Mouse (Mus musculus) c-Kit-positive CD71-negative TER-119-negative erythroid progenitor cells, embryonic 14.5 days (primary cell): ENCODE results near the gene Banp.

Experiments
- DNase-seq: peaks from one replicate; pipeline ENCODE4 v3.0.0-alpha.2; 2013; ENCODE audit warnings: low read depth

Banp gene

DNA sequence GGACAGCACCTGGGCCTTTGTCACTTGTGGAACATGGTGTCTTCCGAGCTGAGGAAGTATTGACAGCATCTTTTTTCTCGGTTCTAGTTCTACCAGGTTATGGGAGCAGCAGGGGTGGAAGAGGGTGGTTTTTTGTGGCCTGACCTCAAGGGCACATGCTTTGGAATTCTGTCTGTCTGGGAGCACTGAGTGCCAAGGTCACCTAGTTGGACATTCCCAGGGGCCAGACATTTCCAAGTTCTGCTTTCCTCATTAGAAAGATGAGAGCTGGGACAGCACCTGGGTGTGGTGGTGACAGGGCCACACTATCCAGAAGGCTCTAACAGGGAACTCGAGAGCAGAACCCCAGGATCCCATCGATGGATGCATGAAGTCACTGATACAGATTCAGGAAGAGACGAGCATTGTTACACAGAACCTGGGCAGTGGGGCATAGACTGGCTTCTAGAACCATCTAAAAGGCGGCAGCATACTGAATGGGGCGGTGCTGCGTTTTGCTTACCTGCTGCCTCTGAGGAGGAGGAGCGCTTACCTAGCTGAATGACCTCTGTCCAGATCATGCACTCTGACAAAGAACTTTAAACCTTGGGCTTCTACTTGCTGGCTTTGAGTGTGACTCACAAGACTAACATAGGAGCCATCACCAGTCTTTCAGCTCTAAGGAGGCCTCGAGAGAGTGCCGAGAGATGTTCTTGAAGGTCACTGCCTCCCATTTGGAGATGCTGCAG lies 31.4 kb downstream of the Banp start:
- DNase-seq, result no peak

DNA sequence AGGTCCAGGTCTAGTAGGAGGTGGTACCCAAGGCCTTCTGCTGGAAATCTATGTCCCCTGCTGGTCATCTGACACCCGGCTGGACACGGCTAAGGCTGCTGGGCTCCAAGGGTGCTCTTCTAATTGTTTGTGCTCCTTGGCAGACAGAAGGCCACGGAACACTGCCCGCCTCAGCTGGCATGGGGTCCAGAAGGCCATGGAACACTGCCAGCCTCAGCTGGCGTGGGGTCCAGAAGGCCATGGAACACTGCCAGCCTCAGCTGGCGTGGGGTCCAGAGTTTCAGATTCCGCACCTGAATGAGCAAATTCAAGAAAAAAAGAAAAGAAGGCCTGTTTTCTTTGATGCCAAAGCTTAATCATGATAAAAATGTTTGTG lies 32.0 kb downstream of the Banp start:
- no peak for DNase-seq

DNA sequence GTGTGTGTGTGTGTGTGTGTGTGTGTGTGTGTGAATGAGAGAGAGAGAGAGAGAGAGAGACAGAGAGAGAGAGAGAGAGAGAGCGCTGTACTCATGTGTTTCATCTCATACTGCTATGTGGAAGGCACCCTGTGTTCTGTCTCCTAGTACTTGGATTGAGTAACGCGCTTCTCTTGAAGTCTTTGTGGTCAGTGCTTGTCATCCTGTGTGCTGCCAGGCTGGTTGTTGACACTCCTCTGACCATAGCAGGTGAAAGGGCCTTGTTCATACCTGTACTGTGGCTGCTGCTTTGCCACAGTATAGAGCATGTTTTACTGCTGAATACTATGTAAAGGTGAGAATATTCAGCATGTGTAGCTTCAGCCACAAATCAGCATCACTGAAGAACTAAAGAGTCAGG lies 36.1 kb downstream of the Banp start:
- DNase-seq, result no peak

DNA sequence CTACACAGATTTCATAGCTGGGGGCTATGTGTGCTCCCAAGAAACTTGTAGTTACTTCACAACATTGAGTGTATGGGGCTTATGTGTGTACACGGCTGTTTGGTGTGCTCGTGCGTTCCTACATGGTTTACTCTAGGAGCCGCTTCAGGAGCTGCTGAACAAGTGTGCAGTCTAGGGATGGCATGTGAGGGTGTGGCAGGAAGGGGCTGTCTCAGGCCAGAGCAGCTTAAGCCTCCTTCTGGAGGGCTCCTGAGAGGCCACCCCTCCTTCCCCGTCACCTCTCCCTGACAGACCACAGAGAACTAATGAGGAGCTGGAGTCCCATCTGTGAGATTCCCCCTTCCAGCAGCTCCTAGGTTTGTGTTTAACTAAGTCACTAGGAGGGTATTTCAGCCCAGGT lies 38.3 kb downstream of the Banp start:
- DNase-seq, result no peak

DNA sequence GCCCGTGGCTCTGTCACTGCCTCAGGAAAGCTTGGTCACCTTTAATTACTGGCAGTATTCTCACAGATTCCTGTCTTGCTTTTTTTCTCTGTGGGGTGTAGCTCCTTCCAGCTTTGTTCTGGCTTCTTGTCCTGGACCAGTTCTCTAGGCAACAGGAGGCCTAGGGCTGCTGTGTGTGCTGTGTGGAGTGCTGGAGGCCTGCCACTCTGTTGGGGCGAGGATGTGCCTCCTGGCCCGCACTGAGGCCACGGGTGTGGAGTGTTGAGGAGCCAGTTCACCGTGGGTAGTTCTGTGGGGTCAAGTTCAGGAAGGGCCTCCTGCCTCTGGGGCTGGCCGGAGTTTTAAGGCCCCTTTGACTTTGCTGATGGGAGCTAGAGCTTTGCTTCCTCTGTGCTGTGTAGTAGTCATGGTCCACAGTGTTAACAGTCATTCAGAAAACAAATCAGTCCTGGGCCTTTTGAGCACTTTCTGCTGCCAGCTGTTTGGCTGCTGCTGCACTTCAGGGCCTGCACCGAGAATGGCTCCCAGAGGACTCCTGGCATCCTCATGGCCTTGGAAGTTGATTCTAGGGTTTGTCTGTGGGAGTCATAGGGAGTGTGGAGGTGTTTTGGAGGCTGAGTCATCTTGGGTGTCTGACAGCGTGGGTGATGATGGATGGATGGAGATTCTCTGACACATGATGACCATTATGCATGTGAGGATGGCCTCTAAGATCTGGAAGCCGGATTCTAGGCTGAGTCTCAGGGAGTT lies 41.1 kb downstream of the Banp start:
- DNase-seq, result no peak

DNA sequence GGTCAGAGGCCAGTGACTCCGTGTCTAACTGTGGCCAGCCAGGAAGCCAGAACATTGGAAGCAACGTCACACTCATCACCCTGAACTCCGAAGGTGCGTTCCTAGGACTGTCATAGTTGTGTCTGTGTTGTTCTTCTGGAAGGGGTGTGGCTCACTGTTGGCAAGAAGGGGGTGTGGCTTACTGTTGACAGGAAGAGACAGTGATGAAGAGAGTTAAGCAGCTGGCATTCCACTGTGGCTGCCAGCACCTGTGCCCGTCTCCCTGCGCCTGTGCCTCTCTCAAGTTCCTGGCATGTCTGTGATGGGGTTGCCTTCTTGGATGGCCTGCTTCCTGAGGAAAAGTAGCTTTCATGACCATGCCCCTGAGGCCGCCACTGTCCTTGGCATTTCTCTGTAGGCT lies 42.1 kb downstream of the Banp start:
- no peak for DNase-seq

DNA sequence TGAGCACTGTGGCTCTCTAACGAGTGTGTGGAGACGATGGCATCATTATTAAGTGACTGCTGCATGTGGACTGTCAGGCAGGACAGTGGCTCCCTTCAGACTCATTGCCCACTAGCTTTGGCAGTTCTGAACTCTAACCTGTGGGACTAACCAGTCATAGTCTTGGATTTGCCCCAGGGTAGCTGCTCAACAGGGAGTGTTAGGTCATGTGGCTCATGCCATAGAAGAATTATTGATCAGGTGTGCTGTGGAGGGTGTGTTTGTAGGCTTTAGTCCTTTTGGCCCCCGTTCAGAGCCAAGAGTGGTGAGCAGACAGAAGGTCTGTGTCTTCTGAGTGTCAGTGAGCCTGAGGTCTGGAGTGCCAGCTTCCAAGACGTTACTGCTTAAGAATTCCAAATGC lies 43.4 kb downstream of the Banp start:
- no peak for DNase-seq

DNA sequence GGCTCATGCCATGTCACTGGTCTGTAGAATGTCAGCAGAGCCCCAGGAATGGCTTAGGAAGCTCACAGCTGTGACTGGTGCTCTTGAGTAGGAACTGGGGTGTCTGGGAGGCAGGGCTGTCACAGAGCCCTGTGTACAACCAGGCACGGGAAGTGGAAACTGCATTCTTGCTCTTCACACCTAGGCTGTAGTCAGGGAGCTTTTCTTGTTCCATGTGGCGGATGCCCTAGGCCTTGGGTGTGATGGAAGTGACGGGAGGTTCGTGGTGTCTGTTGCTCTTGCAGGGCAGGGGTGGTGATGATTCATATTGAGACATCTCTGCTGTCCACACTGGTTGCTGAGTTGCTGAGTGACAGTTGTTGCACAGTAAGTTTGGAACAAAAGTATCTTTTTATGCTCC lies 45.6 kb downstream of the Banp start:
- no peak for DNase-seq

DNA sequence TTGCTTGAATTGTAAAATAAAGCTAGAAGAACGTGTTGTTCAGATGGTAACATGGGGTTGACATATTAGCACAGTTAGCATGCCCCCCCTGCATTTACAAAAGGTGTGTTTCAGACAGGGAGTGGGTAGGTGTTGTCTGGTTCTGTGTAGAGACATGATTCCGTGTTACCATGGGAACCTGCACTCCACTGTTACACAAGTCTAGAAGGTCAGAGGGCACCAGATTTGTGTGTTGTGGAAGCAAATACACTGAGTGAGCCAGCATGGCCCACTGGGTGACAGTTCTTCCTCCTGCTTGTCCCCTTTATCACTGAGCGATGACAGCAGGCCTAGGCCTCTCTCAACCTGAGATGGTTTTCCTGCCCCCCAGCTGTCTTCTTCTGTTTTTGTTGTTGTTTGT lies 46.3 kb downstream of the Banp start:
- DNase-seq, result no peak

DNA sequence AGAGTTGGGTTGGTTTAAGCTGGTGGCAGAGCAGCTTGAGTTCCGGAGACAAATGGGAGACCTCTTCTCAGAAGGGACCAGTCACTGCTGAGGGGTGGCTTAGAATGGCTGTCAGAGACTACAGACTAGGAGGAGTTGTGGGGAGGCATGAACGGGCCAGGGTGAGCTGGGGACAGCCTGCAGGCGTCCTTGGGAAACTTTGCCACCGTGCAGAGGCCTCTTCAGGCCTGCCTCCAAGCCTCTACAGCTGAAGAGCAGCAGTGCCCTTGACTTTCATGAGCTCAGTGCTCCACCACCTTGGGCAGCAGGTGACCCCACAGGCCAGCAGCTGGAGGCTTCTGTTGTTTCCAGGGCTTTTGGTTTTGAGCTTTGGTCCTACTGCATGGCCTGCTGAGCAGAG lies 49.1 kb downstream of the Banp start:
- DNase-seq, result no peak

DNA sequence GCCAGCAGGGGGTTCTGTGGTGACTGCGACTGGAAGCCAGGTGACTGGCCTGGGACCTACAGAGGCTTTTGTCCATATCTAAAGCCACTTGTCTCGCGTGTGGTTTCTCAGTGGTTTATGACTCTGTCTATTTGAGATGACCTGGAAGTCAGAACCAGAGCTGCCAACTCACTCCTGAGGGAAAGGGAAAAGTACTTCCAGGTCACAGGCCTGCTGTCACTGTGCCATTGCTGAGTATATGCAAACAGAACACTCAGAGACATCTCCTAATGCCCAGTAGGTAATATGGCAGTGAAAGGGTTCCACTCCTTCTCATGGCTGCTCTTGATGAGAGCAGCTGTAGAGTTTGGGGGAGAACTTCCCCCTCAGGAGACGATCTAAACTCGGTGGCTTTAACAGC lies 49.7 kb downstream of the Banp start:
- no peak for DNase-seq

DNA sequence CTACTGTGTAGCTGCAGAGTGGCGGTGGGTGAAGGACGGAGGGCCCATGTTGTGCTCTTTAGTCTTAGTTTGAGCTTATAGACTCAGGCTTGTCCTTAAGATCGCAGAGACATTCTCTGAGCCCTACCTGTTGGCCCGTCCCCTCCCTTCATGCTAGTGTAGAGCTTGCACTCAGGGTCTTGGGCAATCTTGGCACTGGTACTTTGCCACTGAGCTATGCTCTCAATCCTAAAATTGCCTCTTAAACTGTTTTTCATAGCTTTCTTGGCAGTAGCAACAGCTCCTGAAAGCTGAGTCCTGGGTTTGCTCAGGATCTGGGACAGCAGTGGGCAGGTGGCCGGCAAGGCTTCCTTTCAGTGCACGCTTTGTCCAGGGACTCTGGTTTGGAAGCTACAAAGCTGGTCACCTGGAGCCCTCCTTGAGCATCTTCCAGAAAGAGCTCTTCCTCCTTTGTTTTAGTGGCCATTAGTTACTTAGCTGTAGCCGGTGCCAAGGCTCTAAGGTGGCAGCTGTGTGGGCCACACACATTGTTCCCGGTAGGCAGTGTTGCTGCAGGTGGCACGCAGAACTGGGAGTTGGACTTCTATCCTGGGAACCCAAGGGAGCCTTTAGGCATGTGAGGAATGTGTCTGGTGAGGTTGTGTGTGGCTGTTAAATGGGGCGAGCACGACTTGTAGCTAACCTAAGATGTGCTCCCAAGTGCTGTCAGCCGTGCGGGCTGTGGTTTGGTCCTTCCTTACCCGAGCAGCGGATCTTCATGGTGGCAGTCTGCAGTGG lies 52.0 kb downstream of the Banp start:
- DNase-seq, result no peak

DNA sequence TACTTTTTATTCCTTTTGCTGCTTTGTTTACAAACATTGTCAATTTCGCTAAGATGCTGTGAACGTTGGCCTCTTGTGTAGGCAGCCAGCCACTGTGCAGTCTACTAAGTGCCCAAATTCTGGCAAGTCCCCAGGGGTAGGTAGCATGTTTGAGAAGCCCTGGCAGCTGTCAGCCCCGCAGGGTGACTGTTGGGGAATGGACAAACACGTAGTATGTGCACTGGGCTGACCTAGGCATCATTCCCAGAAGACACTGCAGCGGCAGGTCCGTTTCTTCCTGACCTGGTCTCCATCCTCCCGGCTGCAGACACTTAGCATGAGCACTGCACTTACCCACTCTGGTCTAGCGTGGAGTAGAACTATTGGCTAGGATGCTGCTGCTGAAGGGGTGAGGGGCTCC lies 54.1 kb downstream of the Banp start:
- DNase-seq, result no peak

DNA sequence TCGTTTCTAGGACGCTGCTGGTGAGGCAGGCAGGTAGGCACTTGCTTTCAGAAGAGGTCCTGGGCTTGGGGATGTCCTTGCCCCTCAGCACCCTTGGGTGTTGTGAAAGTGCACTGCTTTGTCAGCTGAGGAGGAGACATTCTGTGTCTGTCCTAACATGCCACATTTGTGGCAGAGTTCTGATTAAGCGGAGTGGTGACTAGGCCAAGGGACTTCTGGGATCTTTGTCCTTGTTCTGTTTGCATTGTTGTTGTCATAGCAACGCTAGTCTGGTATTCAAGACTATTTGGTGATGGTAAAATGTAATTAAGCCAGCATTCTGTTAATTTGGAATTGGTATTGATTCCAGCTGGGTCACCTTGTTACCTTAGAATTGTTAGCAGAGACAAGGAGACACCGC lies 54.6 kb downstream of the Banp start:
- no peak for DNase-seq

DNA sequence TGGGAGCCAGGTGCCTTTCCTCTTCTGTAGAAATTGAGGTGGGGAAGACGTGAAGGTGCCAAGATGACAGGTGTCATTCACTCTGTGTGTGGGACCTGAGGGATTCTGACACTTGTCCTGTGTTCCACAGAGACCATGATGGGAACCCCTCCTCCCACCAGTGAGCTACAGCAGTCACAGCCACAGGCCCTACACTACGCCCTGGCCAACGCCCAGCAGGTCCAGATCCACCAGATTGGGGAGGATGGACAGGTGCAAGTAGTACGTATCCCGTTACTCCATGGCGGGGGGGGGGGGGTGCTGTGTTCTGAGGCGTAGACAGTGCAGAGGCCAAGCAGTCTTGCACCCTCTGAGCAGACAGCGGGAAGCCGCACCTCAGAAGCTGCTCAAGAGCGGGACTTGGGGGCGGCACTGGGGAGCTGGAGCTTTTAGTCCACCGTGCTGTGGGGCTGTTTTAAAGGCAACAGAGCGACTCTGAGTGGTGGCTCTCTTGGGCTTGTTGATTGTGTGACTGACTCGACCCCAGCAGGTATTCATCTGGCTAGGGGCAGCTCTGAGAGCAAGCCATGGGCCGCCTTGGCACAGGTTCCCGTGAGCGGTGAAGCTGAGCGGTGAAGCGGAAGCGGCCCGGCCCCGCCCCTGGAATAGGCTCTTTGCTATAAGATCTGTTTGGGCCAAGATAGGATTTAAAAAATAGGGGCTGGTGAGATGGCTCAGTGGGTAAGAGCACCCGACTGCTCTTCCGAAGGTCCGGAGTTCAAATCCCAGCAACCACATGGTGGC lies 56.1 kb downstream of the Banp start:
- DNase-seq, result no peak

DNA sequence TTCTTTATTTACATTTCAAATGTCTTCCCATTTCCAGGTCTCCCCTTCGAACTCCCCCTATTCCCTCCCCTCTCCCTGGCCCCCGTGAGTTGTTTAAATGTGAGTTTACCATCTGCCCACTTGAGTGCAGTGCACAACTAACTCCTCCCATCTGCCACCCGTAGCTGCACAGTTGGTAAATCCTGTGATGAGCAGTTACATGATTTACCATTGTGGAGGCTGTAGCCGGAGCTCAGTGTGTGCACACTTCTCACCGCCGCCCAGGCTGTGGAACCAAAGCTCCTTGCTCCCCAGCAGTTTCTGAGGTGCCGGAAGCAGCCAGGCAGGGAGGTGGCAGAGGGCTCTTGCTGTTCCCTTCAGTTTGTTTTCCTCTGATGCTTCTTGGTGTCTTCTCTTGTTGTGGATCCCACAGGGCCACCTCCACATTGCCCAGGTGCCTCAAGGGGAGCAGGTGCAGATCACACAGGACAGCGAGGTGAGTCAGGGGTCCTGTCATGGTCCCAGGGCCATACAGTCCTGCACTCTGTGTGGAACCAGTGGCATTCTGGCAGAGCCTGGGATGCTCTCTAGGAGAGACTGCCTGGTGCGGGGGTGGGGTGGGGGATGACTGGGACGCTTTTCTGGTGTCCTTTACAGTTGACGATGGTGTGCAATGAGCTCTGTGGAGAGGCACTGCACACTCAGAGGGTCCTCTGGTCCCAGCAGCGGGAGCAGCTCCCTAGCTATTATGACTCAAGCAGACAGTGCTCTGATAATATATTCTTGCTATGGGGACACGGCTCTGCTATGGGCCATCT lies 57.3 kb downstream of the Banp start:
- DNase-seq, result no peak

DNA sequence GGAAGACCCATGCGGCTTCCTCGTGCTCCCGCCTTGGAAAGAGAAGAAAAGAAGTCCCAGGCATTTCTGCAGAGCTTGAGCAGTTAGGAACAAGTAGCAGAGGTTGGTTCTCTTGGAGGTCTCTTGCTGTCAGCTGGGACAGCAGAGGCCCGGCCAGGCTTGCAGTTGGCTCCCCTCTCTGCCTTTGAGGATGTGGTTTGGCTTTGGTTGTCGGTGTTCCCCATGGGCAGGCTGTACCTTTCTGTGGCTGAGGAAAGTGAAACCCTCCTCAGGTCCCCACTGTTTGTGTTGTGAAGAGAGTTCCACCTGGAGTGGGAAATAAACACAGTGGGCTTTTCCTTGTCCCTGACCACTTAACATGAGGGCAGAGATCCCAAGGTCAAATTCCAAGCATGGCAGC lies 58.8 kb downstream of the Banp start:
- no peak for DNase-seq

DNA sequence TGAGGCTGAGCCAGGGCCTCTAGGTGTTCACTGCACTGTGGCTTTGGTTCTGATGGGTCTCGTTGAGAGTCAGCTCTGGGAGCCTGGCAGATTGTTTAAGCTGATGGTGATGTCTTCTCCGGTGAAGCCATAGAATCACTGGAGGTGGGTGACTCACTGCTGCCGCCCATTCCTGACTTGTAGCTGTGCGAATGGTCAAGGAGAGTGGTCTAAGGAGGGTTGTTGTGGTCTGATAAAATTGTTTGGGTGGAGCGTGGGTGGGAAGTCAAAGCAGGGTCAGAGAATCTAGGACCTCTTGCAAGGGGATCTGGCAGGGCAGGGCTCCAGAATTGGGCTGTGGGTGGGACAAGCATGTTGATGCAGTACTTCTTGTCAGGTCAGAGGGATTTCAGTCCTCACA lies 61.1 kb downstream of the Banp start:
- DNase-seq, result no peak

DNA sequence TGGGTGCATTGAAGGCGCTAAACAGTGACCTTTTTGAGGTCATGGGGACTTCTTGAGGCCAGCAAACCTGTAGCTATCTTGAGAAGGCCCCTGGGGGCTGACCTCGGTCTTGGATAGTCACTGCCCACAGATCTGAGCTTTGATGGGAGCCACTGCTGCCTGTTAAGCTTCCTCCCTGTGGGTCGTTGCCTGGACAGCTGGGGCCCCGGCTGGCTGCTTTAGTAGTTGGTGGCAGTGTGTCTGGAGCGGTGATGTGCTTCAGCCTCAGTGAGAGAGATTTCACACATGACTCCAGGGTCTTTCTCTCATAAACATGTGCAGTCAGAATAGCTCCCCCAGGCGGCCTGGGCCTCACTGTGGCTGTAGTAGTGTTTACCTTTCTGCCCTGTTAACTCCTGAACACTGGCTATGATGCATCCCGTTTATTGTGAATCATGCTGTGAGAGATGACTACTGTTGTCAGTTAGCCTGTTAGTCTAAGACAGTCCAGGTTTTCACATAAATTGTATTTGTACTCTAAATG lies 61.6 kb downstream of the Banp start:
- DNase-seq, result no peak

DNA sequence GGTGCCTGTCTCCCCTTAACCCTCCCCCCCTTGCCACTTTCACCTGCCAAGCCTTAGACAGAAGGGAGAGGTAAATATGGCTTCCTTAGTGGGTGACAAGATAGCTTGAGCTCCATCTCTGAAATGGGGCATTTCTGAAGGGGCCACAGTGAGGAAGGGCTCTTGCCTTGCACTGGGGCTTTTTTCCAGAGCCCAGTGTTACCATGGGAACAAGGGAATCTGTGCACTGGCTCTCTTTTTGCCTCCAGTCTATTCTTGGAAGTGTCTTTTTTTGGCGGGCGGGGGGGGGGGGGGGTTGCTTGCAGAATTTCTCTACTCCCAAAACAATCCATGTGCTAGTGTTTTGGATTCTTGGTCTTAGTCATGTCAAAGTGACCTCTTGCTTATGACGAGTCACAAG lies 65.1 kb downstream of the Banp start:
- no peak for DNase-seq
